Mouse (Mus musculus) CH12.LX (cell line): ENCODE results near the gene Gna14. TPM values are rescaled to one million over a fixed set of nuclear protein-coding genes. Genes with fewer than 3 reads are reported as not detected.

Source experiments
- DNase-seq: peaks from one replicate; pipeline ENCODE4 v3.0.0-alpha.2; 2013; ENCODE audit errors: extremely low read depth
- H3K27ac ChIP-seq: 2 replicates; pipeline ENCODE4 v1.5.1; 2012; ENCODE audit warnings: low read depth, mild to moderate bottlenecking, control low read depth, moderate library complexity; ENCODE audit not compliant: insufficient read depth
- H3K27me3 ChIP-seq: replicated peaks from 2 replicates; pipeline ENCODE3; 2012; ENCODE audit warnings: inconsistent platforms
- H3K36me3 ChIP-seq, 2 experiments: replicated peaks in 1 of 2; 2 replicates each; pipeline versions ENCODE3 to v1.6.1; 2012; ENCODE audit warnings: inconsistent platforms in 1 of 2, low read length in 1 of 2, mild to moderate bottlenecking in 1 of 2, mixed read lengths in 1 of 2, moderate library complexity in 1 of 2; ENCODE audit not compliant: control insufficient read depth in 1 of 2, insufficient read depth in 1 of 2
- H3K4me1 ChIP-seq, 2 experiments: 2 replicates each; pipeline ENCODE4 v1.6.1; 2012; ENCODE audit warnings: inconsistent platforms in 1 of 2, moderate library complexity in 1 of 2; ENCODE audit not compliant: insufficient read depth in 2 of 2, control insufficient read depth in 1 of 2
- H3K4me2 ChIP-seq: 2 replicates; pipeline ENCODE4 v1.6.1; 2012; ENCODE audit warnings: low read depth, mild to moderate bottlenecking, control low read depth; ENCODE audit not compliant: poor library complexity, insufficient read depth, severe bottlenecking
- H3K4me3 ChIP-seq, 3 experiments: fragments of 150-350 bp in 1 of 3; sonication (generic) in 1 of 3; replicated peaks in 1 of 3; 2 replicates each; pipeline versions ENCODE3 to v1.5.1; 2011 to 2012; ENCODE audit warnings: low read depth in 2 of 3, low read length in 2 of 3, mild to moderate bottlenecking in 2 of 3, moderate library complexity in 2 of 3, control low read depth in 1 of 3, improper control_type of control experiment in 1 of 3, inconsistent platforms in 1 of 3, mixed read lengths in 1 of 3; ENCODE audit not compliant: poor library complexity in 1 of 3
- H3K79me2 ChIP-seq: replicated peaks from 2 replicates; pipeline ENCODE4 v1.6.1; 2012; ENCODE audit warnings: mild to moderate bottlenecking, moderate library complexity; ENCODE audit not compliant: control insufficient read depth, poor library complexity, insufficient read depth, severe bottlenecking; ENCODE audit errors: extremely low read depth
- H3K9ac ChIP-seq: 2 replicates; pipeline ENCODE4 v1.6.1; 2012; ENCODE audit warnings: low read depth, mild to moderate bottlenecking, control low read depth, moderate library complexity; ENCODE audit not compliant: insufficient read depth
- H3K9me3 ChIP-seq: replicated peaks from 2 replicates; pipeline ENCODE3; 2012; ENCODE audit warnings: low read length, inconsistent platforms, mixed read lengths
- BHLHE40 ChIP-seq: IDR thresholded peaks from 2 replicates; pipeline ENCODE4 v1.6.1; 2011; ENCODE audit warnings: mild to moderate bottlenecking, low read depth, low read length, improper control_type of control experiment
- CHD1 ChIP-seq: IDR thresholded peaks from 2 replicates; pipeline ENCODE4 v1.6.1; 2012; ENCODE audit warnings: low read depth, low read length, improper control_type of control experiment, inconsistent platforms
- CHD2 ChIP-seq: IDR thresholded peaks from 2 replicates; pipeline ENCODE4 v1.6.1; 2011; ENCODE audit warnings: low read length, improper control_type of control experiment
- CTCF ChIP-seq, 2 experiments: IDR thresholded peaks in 1 of 2; conservative IDR thresholded peaks in 1 of 2; 2 replicates each; pipeline ENCODE4 v1.5.1; 2011 to 2012; ENCODE audit warnings: low read depth in 2 of 2, low read length in 2 of 2, improper control_type of control experiment in 1 of 2, inconsistent platforms in 1 of 2, mild to moderate bottlenecking in 1 of 2, moderate library complexity in 1 of 2
- E2F4 ChIP-seq: IDR thresholded peaks from 2 replicates; pipeline ENCODE4 v1.6.1; 2011; ENCODE audit warnings: low read depth, low read length, improper control_type of control experiment; ENCODE audit not compliant: insufficient replicate concordance
- ELF1 ChIP-seq: IDR thresholded peaks from 2 replicates; pipeline ENCODE4 v1.6.1; 2014; ENCODE audit warnings: low read depth, mild to moderate bottlenecking, inconsistent platforms, low read length, improper control_type of control experiment
- EP300 ChIP-seq: IDR thresholded peaks from 2 replicates; pipeline ENCODE4 v1.6.1; 2011; ENCODE audit warnings: low read length, improper control_type of control experiment
- ETS1 ChIP-seq: conservative IDR thresholded peaks from 2 replicates; pipeline ENCODE4 v1.6.1; 2012; ENCODE audit warnings: low read depth, mild to moderate bottlenecking, inconsistent platforms, low read length, improper control_type of control experiment, moderate library complexity
- GABPA ChIP-seq: IDR thresholded peaks from 2 replicates; pipeline ENCODE4 v1.6.1; 2012; ENCODE audit warnings: low read depth, low read length, improper control_type of control experiment, inconsistent platforms; ENCODE audit not compliant: insufficient replicate concordance
- IRF4 ChIP-seq: IDR thresholded peaks from 2 replicates; pipeline ENCODE4 v1.6.1; 2014; ENCODE audit warnings: low read depth, mild to moderate bottlenecking, inconsistent platforms, low read length, improper control_type of control experiment
- JUND ChIP-seq: conservative IDR thresholded peaks from 2 replicates; pipeline ENCODE4 v1.6.1; 2011; ENCODE audit warnings: low read depth, low read length, improper control_type of control experiment
- MAX ChIP-seq: IDR thresholded peaks from 2 replicates; pipeline ENCODE4 v1.6.1; 2011; ENCODE audit warnings: low read length, improper control_type of control experiment
- MAZ ChIP-seq: IDR thresholded peaks from 2 replicates; pipeline ENCODE4 v1.6.1; 2012; ENCODE audit warnings: low read depth, mild to moderate bottlenecking, inconsistent platforms, low read length, improper control_type of control experiment, moderate library complexity
- MEF2A ChIP-seq: IDR thresholded peaks from 2 replicates; pipeline ENCODE4 v1.6.1; 2014; ENCODE audit warnings: low read depth, mild to moderate bottlenecking, inconsistent platforms, low read length, improper control_type of control experiment, borderline replicate concordance
- NELFE ChIP-seq: IDR thresholded peaks from 2 replicates; pipeline ENCODE4 v1.6.1; 2011; ENCODE audit warnings: low read depth, low read length, improper control_type of control experiment
- NRF1 ChIP-seq: IDR thresholded peaks from 2 replicates; pipeline ENCODE4 v1.6.1; 2014; ENCODE audit warnings: low read depth, mild to moderate bottlenecking, inconsistent platforms, low read length, improper control_type of control experiment, moderate library complexity
- POLR2AphosphoS2 ChIP-seq: IDR thresholded peaks from 2 replicates; pipeline ENCODE4 v1.6.1; 2011; ENCODE audit warnings: low read depth, low read length, improper control_type of control experiment
- SIN3A ChIP-seq: IDR thresholded peaks from 2 replicates; pipeline ENCODE4 v1.6.1; 2012; ENCODE audit warnings: low read length, improper control_type of control experiment, inconsistent platforms
- TBP ChIP-seq: conservative IDR thresholded peaks from 2 replicates; pipeline ENCODE4 v1.6.1; 2011; ENCODE audit warnings: low read depth, low read length, improper control_type of control experiment
- UBTF ChIP-seq: IDR thresholded peaks from 2 replicates; pipeline ENCODE4 v1.6.1; 2012; ENCODE audit warnings: low read depth, mild to moderate bottlenecking, inconsistent platforms, low read length, improper control_type of control experiment, moderate library complexity
- ZC3H11A ChIP-seq: IDR thresholded peaks from 2 replicates; pipeline ENCODE4 v1.6.1; 2012; ENCODE audit warnings: low read depth, mild to moderate bottlenecking, inconsistent platforms, low read length, improper control_type of control experiment
- ZNF384 ChIP-seq: IDR thresholded peaks from 2 replicates; pipeline ENCODE4 v1.6.1; 2012; ENCODE audit warnings: low read depth, low read length, improper control_type of control experiment, inconsistent platforms
- dilution Hi-C: fragments of 300-500 bp; cut with MboI; formaldehyde crosslinking; loops from 2 replicates; pipeline ENCODE4 v1.14.3; 2020; ENCODE audit warnings: low sequenced_read_pairs; ENCODE audit not compliant: extremely low pct_unique_long_range_greater_than_20kb, extremely low pct_ligation_motif_present
- in situ Hi-C: fragments of 300-500 bp; cut with MboI; formaldehyde crosslinking; loops from 3 replicates; pipeline ENCODE4 v1.14.3; 2019; ENCODE audit warnings: low sequenced_read_pairs, low pct_ligation_motif_present, low pct_unique_long_range_greater_than_20kb, mixed read lengths
- polyA plus RNA-seq: library from polyadenylated mRNA; unstranded; fragments of >175 nt; gene quantifications from 2 replicates; pipeline ENCODE4 v1.2.1, GENCODE M21; 2012; ENCODE audit warnings: low read depth; ENCODE audit not compliant: insufficient read length
- total RNA-seq, 2 experiments: library from RNA; depleted of rRNA; stranded (reverse); fragments of 300-350 nt in 1 of 2; fragments of >200 nt in 1 of 2; gene quantifications; 2 replicates each; pipeline ENCODE4 v1.2.3; 2012 to 2014

Gene Gna14
- total and polyA plus RNA-seq, 3 experiments = 0.08 TPM; not detected in 2

DNA sequence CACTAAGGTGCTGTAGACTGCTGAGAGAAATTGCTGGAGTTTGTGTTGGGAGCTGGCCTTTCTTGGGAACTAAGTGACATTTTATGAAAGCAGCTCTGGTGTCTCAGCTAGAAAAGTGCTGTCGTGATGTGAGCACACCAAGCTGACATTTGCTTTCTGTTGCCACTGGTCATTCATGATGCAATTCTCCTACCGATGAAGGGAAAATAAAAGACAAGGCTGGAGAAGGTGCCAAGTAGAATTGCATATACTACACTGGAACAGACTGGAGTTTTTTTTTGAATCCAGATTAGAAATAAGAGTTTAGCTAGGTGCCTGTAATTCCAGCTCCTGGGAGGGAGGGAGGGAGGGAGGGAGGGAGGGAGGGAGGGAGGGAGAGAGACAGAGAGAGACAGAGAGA lies 98.7 kb downstream of the Gna14 start:
- Histone ChIP-seq H3K79me2 (no peaks in the 10 kb centered on the region), H3K9ac (no peak overlapping the region), H3K27ac (no peak overlapping the region), H3K4me3 (no peak overlapping the region), H3K9me3 (no peaks in the 10 kb centered on the region), H3K36me3 (no peaks in the 10 kb centered on the region), H3K27me3 (no peaks in the 10 kb centered on the region), H3K4me2 (no peak overlapping the region), H3K4me1 (no peaks in the 10 kb centered on the region)
- DNase-seq = no peak
- dilution Hi-C loops = no loop called here
- in situ Hi-C loops = loop anchor here (25.0 kb wide), 1 partner anchor 172 kb away; no protein-coding TSS in a partner anchor
- no peak for TF ChIP-seq E2F4
- no peak for TF ChIP-seq CTCF (conservative IDR thresholded peaks at IDR 0.05 in 1 of 2, IDR thresholded peaks at IDR 0.05 in 1 of 2; ENCODE audit: low read depth in 2 of 2, low read length in 2 of 2)
- TF ChIP-seq UBTF = no peak
- no peak for TF ChIP-seq ETS1
- no peak for TF ChIP-seq MAZ
- no peak for TF ChIP-seq IRF4
- TF ChIP-seq, all 38 proteins: peak for 0

DNA sequence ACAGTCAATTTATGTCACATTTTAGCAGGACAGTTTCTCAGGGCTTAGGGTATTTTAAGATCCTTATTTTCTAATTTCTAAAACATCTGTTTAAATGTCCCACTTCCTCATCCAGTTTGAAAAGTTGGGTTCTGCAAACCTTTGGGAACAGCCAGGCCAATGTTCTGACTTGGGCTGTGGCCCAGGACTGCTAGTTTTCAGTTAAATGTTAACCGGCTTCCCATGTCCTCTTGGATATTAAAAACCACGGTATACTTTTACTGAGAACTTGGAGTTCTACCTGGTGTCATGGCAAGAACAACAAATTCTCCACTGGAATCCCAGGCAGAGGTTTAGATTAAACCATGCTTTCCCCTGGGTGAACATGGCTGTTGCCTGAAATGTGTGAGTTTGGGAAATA lies 102.9 kb downstream of the Gna14 start:
- H3K4me3 ChIP-seq = no peak overlapping the region
- H3K4me1 ChIP-seq = peaks cover 0 to 2% of the 10 kb centered on the region in 2 experiments; a peak in 1 of 4 replicates
- H3K9me3 ChIP-seq = no peaks in the 10 kb centered on the region
- no peak overlapping the region for H3K27ac ChIP-seq
- dilution Hi-C loops (no loop called here), in situ Hi-C loops (loop anchor here (25.0 kb wide), 1 partner anchor 176 kb away; no protein-coding TSS in a partner anchor)
- H3K4me2 ChIP-seq = no peak overlapping the region
- DNase-seq = no peak
- no peaks in the 10 kb centered on the region for H3K36me3 ChIP-seq
- H3K79me2 ChIP-seq = no peaks in the 10 kb centered on the region
- no peak overlapping the region for H3K9ac ChIP-seq
- TF ChIP-seq ETS1 (no peak), GABPA (no peak), CHD2 (no peak)
- no peaks in the 10 kb centered on the region for H3K27me3 ChIP-seq

DNA sequence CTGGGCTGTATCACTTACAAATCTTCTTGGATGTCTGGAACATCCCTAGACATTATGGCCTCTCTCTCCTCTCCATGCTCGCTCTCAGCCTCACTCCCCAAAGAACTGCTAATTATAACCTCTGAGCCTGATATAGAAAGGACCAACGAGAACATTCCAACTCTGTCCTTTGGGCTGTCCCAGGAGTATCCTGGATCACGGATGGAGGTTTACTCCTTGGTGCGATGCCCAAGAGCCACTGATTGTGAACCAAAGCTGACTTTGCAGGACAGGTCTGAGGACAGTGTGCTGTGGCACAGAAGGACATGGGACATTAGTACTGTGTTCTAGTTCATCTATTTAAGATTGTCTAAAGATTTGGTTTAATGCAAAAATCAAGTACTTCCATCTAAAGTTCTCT lies 108.1 kb downstream of the Gna14 start:
- dilution Hi-C loops = no loop called here

More for the DNA sequence above, 108.1 kb downstream of the Gna14 start:
- in situ Hi-C loops = loop anchor here (25.0 kb wide), 1 partner anchor 181 kb away; no protein-coding TSS in a partner anchor
- Histone ChIP-seq H3K9me3 (no peaks in the 10 kb centered on the region), H3K27ac (no peak overlapping the region), H3K27me3 (no peaks in the 10 kb centered on the region)
- no peak for DNase-seq
- no peak for TF ChIP-seq JUND
- no peak for TF ChIP-seq TBP
- TF ChIP-seq IRF4 = no peak
- no peak for TF ChIP-seq NRF1
- TF ChIP-seq MAZ = no peak
- no peak for TF ChIP-seq CHD1
- TF ChIP-seq ETS1 = no peak
- no peak for TF ChIP-seq ELF1
- no peak for TF ChIP-seq SIN3A
- TF ChIP-seq MEF2A = no peak
- TF ChIP-seq ZC3H11A = no peak
- no peak for TF ChIP-seq POLR2AphosphoS2
- TF ChIP-seq NELFE = no peak
- no peak for TF ChIP-seq BHLHE40
- no peak for TF ChIP-seq EP300
- TF ChIP-seq ZNF384 = no peak
- no peak for TF ChIP-seq MAX
- TF ChIP-seq GABPA = no peak
- TF ChIP-seq CHD2 = no peak
- no peak for TF ChIP-seq E2F4
- TF ChIP-seq, all 38 proteins: peak for 0
- Histone ChIP-seq H3K9ac (no peak overlapping the region), H3K4me3 (no peak overlapping the region), H3K79me2 (no peaks in the 10 kb centered on the region), H3K4me2 (no peak overlapping the region), H3K4me1 (peaks cover 0 to 2% of the 10 kb centered on the region in 2 experiments; a peak in 1 of 4 replicates), H3K36me3 (no peaks in the 10 kb centered on the region)
